Mouse (Mus musculus) kidney, postnatal 10 days (tissue): Measurements from ENCODE around the gene Gorasp1.

ENCODE experiments used
- DNase-seq: peaks from one replicate; pipeline ENCODE4 v3.0.0; 2021; ENCODE audit warnings: mixed read lengths

Gorasp1 gene

DNA sequence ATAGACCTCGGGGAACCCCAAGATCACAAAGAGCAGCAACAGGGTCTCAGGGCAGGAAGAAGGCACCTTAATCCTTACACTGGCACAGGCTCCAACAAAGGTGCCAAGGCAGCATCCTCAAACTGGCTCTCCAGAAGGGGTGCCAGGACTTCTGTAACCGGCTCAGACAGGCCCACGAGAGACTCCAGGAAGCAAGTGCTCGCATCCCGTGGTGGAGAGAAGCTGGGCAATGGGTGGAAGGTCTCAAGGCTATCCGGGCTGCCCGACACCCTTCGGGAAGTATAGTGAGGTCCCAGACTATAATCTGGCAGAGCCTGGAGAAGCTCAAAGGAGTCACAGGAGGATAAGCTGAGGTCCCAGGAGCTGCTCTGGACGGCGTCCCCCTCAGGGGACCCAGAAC lies 34.8 kb upstream of the Gorasp1 start:
- no peak for DNase-seq

DNA sequence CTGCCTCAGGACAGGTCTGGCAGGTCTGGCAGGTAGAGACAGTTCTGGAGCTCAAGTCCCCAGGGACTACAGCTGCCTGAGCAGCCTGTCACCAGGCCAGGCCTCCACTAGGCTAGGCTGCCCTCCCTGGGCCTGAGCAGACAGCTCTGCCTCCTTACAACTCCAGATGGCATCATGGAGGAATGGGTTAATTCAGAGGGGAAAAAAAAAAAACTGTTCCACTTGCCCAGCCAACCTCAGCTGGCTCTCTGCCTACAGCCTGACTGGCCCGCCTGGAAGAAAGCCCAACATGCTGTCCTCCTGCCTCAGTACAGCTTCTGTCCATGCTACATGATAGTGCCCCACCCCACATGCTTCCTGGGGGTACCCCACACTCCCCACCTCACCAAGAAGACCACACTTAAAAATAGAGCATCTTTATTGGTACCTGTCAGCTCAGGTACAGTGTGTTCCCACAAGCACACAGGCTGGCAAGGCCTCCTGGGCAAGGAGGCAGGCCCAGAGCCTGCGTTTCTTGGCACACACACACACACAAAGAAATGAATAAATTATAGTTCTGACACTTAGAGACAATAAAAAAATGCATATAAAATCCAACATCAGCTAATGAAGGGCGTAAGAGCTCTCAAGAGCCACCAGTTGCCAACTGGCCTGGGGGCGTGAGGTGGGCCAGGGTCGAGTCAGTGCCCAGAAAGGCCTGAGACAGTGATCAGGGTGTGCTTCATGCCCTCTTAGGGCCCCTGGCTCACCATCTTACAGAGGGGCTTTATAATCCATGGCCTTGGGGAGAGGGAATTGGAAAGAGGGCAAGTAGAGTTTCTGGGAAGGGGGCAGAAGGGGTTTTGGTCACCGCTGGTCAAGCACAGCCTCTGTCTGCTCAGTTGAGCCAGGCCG lies 33.6 kb upstream of the Gorasp1 start:
- peak; percentile 52 for DNase-seq

- DNase-seq, result peak; percentile 85
These were observed 32.9 kb upstream of the Gorasp1 start for GRCm38 (mm10) chr9:119970221-119970620.

- DNase-seq, result no peak
These were observed 32.4 kb upstream of the Gorasp1 start for GRCm38 (mm10) chr9:119969811-119970210.

- DNase-seq, result no peak
These were observed 29.0 kb upstream of the Gorasp1 start for GRCm38 (mm10) chr9:119966221-119966910.

DNA sequence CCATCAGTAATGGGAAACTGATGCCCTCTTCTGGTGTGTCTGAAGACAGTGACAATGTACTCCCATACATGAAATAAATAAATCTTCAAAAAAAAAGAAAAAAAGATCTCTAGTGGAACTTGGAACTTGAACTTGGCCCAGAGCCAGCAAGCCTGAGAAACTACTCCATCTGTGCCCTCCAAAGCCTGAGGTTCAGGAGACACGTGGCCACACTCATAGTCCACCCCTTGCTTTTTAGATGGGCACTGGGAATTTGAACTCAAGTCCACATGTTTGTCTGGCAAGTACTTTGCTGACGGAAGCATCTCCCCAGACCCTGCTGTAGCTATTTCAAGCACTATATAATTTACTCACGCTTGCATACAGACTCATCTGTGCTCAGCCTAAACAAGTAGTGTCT lies 27.8 kb upstream of the Gorasp1 start:
- peak; percentile 61 for DNase-seq

- no peak for DNase-seq
These were observed 26.8 kb upstream of the Gorasp1 start for GRCm38 (mm10) chr9:119964206-119964605.

GRCm38 (mm10) chr9:119962987-119963667 lies 25.8 kb upstream of the Gorasp1 start:
- peak; percentile 87 for DNase-seq

GRCm38 (mm10) chr9:119962216-119962615 lies 24.9 kb upstream of the Gorasp1 start:
- no peak for DNase-seq

DNA sequence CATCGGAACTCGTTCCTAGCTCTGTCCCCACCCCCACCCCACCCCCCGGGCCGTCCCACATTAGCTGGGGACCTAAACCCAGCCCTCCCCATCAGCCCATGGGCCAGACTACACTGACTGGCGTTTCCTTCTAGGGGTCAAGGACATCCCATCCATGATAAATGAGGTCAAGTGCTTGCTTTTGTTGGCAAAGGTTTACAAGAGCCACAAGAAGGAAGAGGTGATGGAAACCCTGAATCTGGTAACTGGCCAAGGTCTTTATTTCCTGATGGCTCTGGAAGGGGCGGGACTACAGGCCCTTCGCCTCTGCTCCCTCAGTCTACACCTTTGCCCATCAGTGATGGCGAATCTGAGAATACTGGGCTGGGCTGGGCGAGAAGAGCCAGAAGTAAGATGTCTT lies 21.5 kb upstream of the Gorasp1 start:
- DNase-seq, result no peak

DNA sequence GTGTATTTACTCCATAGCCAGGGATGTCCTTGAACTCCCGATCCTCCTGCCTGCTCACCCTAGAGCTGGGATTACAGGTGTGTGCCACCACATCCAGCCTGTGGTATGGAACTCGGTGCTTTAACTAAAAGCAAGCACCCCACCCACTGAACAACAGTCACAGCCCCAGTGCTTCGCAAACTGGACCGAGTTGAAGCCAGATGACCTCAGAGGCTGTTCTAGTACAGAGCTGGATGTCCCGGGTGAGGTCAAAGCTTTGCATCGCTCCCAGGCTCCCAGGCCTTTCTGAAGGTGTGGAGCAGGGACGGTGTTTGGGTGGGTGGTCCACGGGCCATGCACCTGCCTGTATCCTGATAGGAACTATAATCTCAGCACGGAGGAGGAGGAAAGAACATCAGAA lies 14.0 kb upstream of the Gorasp1 start:
- no peak for DNase-seq

- peak; percentile 68 for DNase-seq
These were observed 13.1 kb upstream of the Gorasp1 start for GRCm38 (mm10) chr9:119950434-119950833.

- no peak for DNase-seq
These were observed 11.4 kb upstream of the Gorasp1 start for GRCm38 (mm10) chr9:119948804-119949203.

DNA sequence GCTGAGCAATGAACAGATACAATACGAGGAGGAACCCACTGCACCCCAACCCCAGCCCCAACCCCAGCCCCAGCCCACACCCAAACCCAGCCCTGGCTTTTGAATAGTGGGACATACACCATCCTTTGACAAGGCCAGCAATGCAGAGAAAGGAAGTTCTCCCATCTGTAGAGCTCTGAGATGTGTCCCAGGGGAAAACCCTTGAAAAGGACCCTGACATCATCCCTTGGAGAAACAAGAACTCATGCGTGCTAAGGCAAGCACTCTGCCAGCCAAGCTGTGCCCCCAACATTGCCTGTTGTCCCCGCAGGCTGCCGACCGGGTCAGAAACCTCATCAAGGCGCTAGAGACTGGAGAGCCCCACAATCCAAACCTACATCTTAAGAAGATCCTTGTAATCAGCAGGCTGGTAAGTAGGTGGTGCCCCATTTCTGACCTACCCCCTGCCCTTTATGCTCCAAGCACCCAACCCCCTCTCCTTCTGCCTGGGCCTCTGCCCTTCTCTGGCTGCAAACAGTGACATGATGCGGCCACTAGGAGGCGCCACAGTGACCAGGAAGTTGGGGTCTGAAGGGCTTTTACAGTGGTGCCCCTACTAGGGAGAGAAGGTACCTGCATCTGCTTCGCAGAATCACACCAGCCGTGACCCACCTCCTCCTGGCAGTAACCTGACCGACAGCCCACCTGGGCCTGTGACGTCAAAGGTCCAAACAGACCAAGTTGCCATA lies 8.0 kb upstream of the Gorasp1 start:
- no peak for DNase-seq

DNA sequence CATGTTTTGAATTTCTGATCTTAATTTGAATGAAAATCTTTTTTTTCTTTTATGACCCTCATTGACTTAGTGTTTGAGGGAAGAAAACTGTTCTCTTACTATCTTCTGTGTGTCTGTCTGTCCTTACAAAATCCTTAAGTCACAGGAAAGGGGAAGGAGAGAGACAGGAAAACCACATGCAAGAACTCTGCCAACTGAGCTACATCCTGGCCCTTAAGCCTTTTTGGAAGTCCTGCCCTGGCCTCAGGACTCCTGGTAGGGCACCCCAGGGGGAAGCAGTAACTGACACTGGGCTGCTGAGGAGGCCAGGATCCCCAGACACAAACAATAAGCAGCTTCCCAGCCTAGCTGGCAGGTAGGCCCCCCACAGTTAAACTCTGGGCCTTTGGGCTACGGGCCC lies 6.0 kb upstream of the Gorasp1 start:
- DNase-seq, result no peak

DNA sequence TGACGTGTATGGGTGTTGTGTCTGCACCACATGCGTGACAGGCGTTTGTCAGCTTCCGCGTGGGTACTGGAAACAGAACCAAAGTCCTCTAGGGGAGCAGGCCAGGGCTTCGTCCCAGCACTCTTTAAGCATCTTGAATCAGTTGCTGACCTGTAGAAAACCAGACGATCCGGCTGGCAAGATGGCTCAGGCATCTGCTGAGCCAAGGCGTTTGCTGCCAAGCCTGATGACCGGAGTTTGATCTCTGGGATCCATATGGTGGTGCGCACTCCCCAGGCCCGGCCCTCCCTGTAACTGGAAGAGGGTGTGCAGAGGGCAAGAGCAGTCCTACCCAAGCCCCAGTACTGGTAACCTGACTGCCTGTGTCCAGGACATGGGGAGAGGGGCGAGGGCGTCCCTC lies 4.5 kb upstream of the Gorasp1 start:
- no peak for DNase-seq

GRCm38 (mm10) chr9:119941407-119941806 lies 4.0 kb upstream of the Gorasp1 start:
- no peak for DNase-seq

GRCm38 (mm10) chr9:119939646-119940045 lies 2.3 kb upstream of the Gorasp1 start:
- no peak for DNase-seq

GRCm38 (mm10) chr9:119938496-119938895 lies 1.1 kb upstream of the Gorasp1 start:
- DNase-seq, result no peak

GRCm38 (mm10) chr9:119933675-119934074 lies 3.7 kb downstream of the Gorasp1 start:
- DNase-seq, result no peak

- no peak for DNase-seq
These were observed 5.0 kb downstream of the Gorasp1 start for GRCm38 (mm10) chr9:119932358-119932757.

GRCm38 (mm10) chr9:119926497-119926896 lies 10.9 kb downstream of the Gorasp1 start:
- DNase-seq, result peak; percentile 64

DNA sequence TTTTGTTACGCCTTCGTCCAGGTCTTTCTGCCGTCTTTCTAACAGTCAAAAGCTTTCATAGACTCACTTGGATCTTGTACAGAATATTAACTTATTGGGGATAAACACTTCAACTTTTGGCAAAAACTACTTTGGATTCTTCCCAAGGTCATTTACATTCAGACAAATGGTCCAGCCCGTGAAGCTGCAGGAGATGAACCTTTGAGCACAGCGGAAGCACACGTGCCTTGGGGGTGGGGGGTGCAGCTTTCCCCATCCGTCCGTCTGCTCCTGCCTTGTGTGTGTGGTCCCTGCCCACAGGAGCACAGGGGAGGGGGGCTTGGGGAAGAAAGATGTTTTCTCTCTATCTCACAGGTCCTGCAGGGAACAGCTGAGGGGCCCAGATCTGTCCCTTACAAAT lies 11.6 kb downstream of the Gorasp1 start:
- no peak for DNase-seq
